Mouse (Mus musculus) MEL (cell line): ENCODE measurements around the gene Cd5l.

ENCODE experiments used
- CTCF ChIP-seq, 3 experiments: IDR thresholded peaks in 2 of 3; conservative IDR thresholded peaks in 1 of 3; 2 replicates each; pipeline ENCODE4 v1.5.1; 2011 to 2012; ENCODE audit warnings: low read length in 3 of 3, low read depth in 2 of 3, mild to moderate bottlenecking in 2 of 3, improper control_type of control experiment in 1 of 3, inconsistent platforms in 1 of 3, mixed read lengths in 1 of 3, moderate library complexity in 1 of 3; ENCODE audit not compliant: control insufficient read depth in 1 of 3, insufficient read depth in 1 of 3, poor library complexity in 1 of 3, severe bottlenecking in 1 of 3
- HCFC1 ChIP-seq: IDR thresholded peaks from 2 replicates; pipeline ENCODE4 v1.6.1; 2012; ENCODE audit warnings: low read depth, mild to moderate bottlenecking, inconsistent platforms, low read length, improper control_type of control experiment, moderate library complexity
- KAT2A ChIP-seq: conservative IDR thresholded peaks from 2 replicates; pipeline ENCODE4 v1.6.1; 2012; ENCODE audit warnings: low read depth, low read length, improper control_type of control experiment, inconsistent platforms
- POLR2AphosphoS2 ChIP-seq: IDR thresholded peaks from 2 replicates; pipeline ENCODE4 v1.6.1; 2011; ENCODE audit warnings: low read length, improper control_type of control experiment
- SIN3A ChIP-seq: IDR thresholded peaks from 2 replicates; pipeline ENCODE4 v1.6.1; 2012; ENCODE audit warnings: low read length, improper control_type of control experiment, inconsistent platforms

- TF ChIP-seq KAT2A (no peak), HCFC1 (no peak), CTCF (IDR thresholded peaks at IDR 0.05 in 2 of 3, conservative IDR thresholded peaks at IDR 0.05 in 1 of 3; ENCODE audit: control insufficient read depth in 1 of 3, insufficient read depth in 1 of 3, low read depth in 2 of 3, low read length in 3 of 3, poor library complexity in 1 of 3, severe bottlenecking in 1 of 3) (no peak), POLR2AphosphoS2 (no peak), SIN3A (no peak)
Measured at GRCm38 (mm10) chr3:87357581-87357980, at the start of gene Cd5l.
